Mouse (Mus musculus) ES-Bruce4 (cell line): ENCODE results near the gene D930020B18Rik.

Experiments used
- CTCF ChIP-seq: IDR thresholded peaks from one replicate; pipeline ENCODE4 v1.8.1; 2011; ENCODE audit warnings: low read depth, low read length
- POLR2A ChIP-seq: IDR thresholded peaks from one replicate; pipeline ENCODE4 v1.8.1; 2011; ENCODE audit warnings: low read length; ENCODE audit not compliant: insufficient read depth

DNA sequence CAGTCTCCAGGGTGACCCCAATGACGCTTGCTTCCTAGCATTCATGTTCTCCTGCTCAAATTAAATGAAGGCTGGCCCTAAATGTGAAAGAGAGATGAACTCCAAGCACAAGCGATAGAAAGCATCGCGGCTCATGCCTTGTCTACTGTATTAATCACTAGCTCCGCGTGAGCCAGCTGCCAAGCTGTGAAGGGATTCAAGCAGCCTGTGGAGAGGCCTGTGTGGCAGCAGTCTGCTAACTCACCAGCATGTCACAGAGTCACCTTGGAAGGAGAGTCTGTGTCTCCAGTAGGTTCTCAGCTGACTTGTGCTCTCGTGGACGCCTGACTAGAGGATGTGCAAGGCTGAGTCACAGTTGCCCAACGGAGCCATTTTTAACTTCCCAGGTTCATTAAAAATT lies 91.2 kb downstream of the D930020B18Rik start:
- no peak for TF ChIP-seq CTCF
- TF ChIP-seq POLR2A, result no peak
